Mouse (Mus musculus) forebrain, embryonic 15.5 days (tissue): ENCODE measurements at regions not wholly inside any gene's neighbourhood (a gene's known extent, or its start where the extent isn't known, plus 50 kb on each side); places are given as distances from the start of the nearest gene placed in this dataset.

Source experiments
- ATAC-seq: fragments of 200-750 bp; cut with Nextera tagmentation; replicated peaks from 2 replicates; pipeline ENCODE4 v1.8.0; 2017; ENCODE audit warnings: mild to moderate bottlenecking, moderate TSS enrichment, moderate library complexity
- H3K27ac ChIP-seq: fragments of 300-500 bp; sonication (generic); replicated peaks from 2 replicates; pipeline ENCODE4 v1.5.1; 2015; ENCODE audit warnings: mild to moderate bottlenecking, inconsistent platforms
- H3K27me3 ChIP-seq: fragments of 300-500 bp; sonication (generic); 2 replicates; pipeline ENCODE4 v1.6.1; 2015; ENCODE audit warnings: inconsistent platforms
- H3K36me3 ChIP-seq: fragments of 300-500 bp; sonication (generic); 2 replicates; pipeline ENCODE4 v1.6.1; 2015; ENCODE audit warnings: mild to moderate bottlenecking, inconsistent platforms
- H3K4me1 ChIP-seq: fragments of 300-500 bp; sonication (generic); 2 replicates; pipeline ENCODE4 v1.6.1; 2015; ENCODE audit warnings: inconsistent platforms
- H3K4me2 ChIP-seq: fragments of 300-500 bp; sonication (generic); replicated peaks from 2 replicates; pipeline ENCODE4 v1.6.1; 2015; ENCODE audit warnings: mild to moderate bottlenecking, inconsistent platforms
- H3K4me3 ChIP-seq: fragments of 300-500 bp; sonication (generic); 2 replicates; pipeline ENCODE4 v1.5.1; 2015; ENCODE audit warnings: mild to moderate bottlenecking, inconsistent platforms
- H3K9ac ChIP-seq: fragments of 300-500 bp; sonication (generic); replicated peaks from 2 replicates; pipeline ENCODE4 v1.6.1; 2015; ENCODE audit warnings: mild to moderate bottlenecking, inconsistent platforms
- H3K9me3 ChIP-seq: fragments of 300-500 bp; sonication (generic); 2 replicates; pipeline ENCODE4 v1.6.1; 2016; ENCODE audit warnings: inconsistent platforms
- WGBS: fragments of 180-500 bp; shearing (Covaris S2); methylation state at CpG from one replicate; pipeline ENCODE4 v1.1.7; 2015; ENCODE audit warnings: mixed read lengths; 5-methylcytosine and 5-hydroxymethylcytosine counted together

DNA sequence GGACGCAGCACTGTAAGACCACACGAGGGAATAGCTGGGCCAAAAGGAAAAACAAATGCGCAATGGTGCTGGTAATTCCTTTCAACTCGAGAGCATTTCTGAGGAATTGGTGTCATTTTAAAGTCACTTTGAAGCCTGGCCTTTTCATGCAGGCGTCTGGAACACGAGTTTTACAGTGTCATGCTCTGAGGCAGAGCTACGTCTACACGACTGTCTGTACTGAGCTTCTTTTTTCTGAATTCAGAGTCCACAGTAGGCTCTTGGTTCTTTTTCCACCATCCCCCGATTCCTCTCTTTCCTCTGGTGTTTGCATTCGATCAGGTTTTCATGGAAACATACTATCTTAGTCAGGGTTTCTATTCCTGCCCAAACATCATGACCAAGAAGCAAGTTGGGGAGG, 83.2 kb downstream of the Uchl5 start:
- Histone ChIP-seq H3K27ac (no peak overlapping the region), H3K9me3 (no peaks in the 10 kb centered on the region)
- 83% methylated on average over 10 of the region's 10 CpGs for WGBS

DNA sequence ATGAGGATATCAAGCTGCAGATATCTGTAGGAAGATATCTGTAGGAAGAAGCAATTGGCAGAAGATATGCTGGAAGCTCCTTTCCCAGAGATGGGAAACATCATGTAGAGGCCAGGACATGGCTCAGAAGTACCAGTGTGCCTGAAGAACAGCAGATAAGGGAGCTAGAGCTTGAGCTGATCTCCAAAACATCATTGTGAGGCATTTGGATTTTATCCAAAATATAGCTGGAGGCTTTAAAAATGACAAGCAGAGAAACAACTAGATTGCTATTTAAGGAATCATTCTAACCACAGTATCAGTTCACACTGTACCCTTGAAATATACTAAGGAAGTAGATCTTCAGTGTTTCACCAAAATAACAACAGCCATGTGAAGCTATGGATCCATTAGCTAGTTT, 81.5 kb downstream of the Uchl5 start:
- Histone ChIP-seq H3K9ac (no peak overlapping the region), H3K4me2 (no peak overlapping the region)

More for the DNA sequence above, 83.2 kb downstream of the Uchl5 start:
- Histone ChIP-seq H3K9ac (no peak overlapping the region), H3K4me3 (no peak overlapping the region), H3K4me2 (no peak overlapping the region), H3K27me3 (no peaks in the 10 kb centered on the region), H3K4me1 (no peaks in the 10 kb centered on the region), H3K36me3 (no peaks in the 10 kb centered on the region)
- ATAC-seq, result no peak

More for the DNA sequence above, 81.5 kb downstream of the Uchl5 start:
- Histone ChIP-seq H3K4me1 (no peaks in the 10 kb centered on the region), H3K9me3 (no peaks in the 10 kb centered on the region), H3K27me3 (no peaks in the 10 kb centered on the region), H3K4me3 (no peak overlapping the region), H3K27ac (no peak overlapping the region), H3K36me3 (no peaks in the 10 kb centered on the region)
- no peak for ATAC-seq
